Mouse (Mus musculus) right cerebral cortex, postnatal 10 days (tissue): ENCODE results near the gene Dmrtc1a.
"Not testable (repeated sequence)": the region's sequence is repeated elsewhere in the genome, so short reads cannot be mapped to it uniquely, and the experiment has no call there.

ENCODE experiments used
- DNase-seq, 2 experiments: peaks; one replicate each; pipeline ENCODE4 v3.0.0; 2021; ENCODE audit warnings: low spot score in 2 of 2

The Dmrtc1a gene

GRCm38 (mm10) chrX:102908587-102908986 is at the start of gene Dmrtc1a, which contains the start of gene 1700011M02Rik:
Gene Dmrtc1a (minus strand): TSS chrX:102908687.
Gene 1700011M02Rik (plus strand): TSS chrX:102908905.
- not testable (repeated sequence) for DNase-seq

DNA sequence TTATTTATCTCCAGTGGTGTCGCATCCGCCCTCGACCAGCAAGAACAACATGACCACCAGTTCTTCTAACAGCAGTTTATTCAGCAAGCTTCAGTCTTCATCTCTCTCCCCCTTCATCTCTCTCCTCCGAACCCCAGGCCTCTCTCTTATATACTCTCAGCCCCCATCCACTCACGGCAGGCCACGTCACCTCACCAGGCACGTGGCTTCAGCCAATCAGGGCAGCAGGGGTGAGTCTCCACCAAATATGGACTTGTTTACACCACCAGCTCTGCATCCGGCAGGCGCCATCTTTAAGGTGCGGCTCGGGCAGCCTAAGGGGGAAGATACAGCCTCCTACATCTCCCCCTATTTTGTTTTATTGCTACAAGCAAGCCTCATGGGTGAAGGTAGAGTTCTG is 41.6 kb upstream of the Dmrtc1a start:
- DNase-seq = not testable (repeated sequence)

DNA sequence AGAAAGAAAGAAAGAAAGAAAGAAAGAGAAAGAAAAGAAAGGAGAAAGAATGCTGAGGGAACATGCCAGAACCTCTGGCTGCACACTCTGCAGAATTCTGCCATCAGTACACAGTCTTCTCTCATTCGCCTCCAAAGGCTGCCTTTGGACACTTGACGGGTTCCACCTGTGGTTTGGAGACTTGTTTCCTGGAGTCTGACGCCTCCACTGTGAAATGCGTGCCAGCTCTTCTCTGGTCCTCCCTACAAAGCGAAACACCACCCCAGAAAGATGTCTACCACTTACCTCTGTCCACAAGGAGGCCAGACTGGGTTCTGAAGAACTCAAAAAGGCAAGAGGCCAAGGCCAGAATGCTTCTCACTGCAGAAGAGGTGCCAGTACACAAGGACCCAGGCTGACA is 28.3 kb upstream of the Dmrtc1a start:
- DNase-seq = no peak

GRCm38 (mm10) chrX:102934395-102934764 is 25.9 kb upstream of the Dmrtc1a start:
- no peak for DNase-seq

- peak; percentile 51 to 63 for DNase-seq
Measured at GRCm38 (mm10) chrX:102933571-102934394, 25.3 kb upstream of the Dmrtc1a start.

DNA sequence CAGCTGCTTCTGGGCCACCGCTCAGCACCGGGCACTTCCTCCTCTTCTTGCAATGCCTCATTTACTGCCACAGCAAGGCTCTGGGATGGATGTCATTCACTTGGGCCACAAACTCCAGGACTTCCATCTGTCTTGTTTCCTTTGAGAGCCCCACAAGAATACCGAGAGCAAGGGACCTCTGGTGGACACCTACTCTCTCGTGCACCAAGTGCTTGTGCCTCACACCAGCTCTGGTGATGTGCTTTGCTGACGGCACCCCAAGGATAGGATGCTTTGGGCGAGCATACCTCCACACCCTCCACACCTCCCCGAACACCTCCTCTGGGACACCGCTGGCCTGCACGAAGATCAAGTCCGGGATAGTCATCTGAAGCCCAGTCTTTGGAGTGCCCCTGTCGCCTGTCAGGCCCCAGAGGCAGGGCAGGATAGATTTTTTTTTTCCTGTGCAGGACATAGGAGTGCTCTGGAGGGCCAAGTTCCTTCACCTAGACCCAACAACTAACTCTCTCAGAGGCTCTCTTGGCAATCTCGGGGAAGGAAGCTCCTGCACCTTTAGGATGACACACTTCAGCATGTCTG is 24.6 kb upstream of the Dmrtc1a start:
- DNase-seq = peak in 1 of 2 experiments; percentile 19

DNA sequence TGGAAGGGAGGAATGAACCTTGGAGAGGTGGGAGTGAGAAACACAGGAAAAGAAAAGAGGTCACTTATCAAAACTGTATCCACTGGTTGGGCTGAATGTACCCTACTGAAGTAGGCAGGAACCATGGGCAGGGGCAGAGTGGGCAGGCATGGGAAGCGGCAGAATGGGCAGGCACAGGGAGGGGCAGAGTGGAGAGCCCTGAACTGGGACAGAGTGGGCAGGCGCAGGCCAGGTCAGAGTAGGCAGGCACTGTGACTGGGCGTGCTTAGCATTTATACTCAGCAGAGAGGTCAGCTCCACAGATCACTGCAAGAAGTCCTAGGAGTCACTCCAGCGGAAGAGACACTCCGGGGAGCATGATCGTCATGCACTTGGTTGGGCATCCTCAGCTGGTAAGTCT is 19.6 kb upstream of the Dmrtc1a start, which contains the start of gene 1700018G05Rik:
Gene 1700018G05Rik, plus strand, starts transcription at position 301 of the 400 bp plus-strand sequence.
- DNase-seq = not testable (repeated sequence)

- peak in 1 of 2 experiments; percentile 41 for DNase-seq
Measured at GRCm38 (mm10) chrX:102926707-102927106, 18.2 kb upstream of the Dmrtc1a start.

- DNase-seq = not testable (repeated sequence)
Measured at GRCm38 (mm10) chrX:102914823-102915222, 6.3 kb upstream of the Dmrtc1a start.

DNA sequence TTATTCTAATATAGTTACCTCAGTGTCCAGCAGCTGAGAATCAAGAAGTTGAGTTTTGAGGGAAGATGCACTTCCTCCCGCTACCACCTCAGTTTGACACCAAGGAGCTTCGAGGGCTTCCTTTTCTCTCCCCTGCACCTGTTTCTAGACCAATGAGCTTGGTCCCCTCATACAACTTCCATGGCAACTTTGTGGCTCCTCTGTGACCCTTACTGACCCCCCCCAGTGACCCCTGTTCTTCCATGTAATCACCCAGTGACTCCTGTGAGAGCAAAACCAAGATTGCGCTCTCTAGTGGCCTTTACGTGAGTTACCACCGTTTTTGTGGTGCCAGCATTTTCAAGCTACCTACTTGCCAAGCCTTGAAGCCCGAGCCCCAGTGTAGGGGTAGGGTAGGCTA is 40.6 kb downstream of the Dmrtc1a start, which contains the start of gene 1700031F05Rik:
Gene 1700031F05Rik, minus strand, starts transcription at position 101 of the 400 bp plus-strand sequence.
- DNase-seq = no peak

- DNase-seq = not testable (repeated sequence)
Measured at GRCm38 (mm10) chrX:102854516-102854915, 54.0 kb downstream of the Dmrtc1a start, which contains the start of gene Dmrtc1c2. Gene Dmrtc1c2 (minus strand): TSS chrX:102854616.
